Mouse (Mus musculus) lung, postnatal 14 days (tissue): ENCODE measurements around the gene Ankrd60.
A peak's percentile ranks its signal among the peaks of the same experiment; 100 is the strongest.

Source experiments
- DNase-seq: peaks from one replicate; pipeline ENCODE4 v3.0.0; 2021

Ankrd60 gene

DNA sequence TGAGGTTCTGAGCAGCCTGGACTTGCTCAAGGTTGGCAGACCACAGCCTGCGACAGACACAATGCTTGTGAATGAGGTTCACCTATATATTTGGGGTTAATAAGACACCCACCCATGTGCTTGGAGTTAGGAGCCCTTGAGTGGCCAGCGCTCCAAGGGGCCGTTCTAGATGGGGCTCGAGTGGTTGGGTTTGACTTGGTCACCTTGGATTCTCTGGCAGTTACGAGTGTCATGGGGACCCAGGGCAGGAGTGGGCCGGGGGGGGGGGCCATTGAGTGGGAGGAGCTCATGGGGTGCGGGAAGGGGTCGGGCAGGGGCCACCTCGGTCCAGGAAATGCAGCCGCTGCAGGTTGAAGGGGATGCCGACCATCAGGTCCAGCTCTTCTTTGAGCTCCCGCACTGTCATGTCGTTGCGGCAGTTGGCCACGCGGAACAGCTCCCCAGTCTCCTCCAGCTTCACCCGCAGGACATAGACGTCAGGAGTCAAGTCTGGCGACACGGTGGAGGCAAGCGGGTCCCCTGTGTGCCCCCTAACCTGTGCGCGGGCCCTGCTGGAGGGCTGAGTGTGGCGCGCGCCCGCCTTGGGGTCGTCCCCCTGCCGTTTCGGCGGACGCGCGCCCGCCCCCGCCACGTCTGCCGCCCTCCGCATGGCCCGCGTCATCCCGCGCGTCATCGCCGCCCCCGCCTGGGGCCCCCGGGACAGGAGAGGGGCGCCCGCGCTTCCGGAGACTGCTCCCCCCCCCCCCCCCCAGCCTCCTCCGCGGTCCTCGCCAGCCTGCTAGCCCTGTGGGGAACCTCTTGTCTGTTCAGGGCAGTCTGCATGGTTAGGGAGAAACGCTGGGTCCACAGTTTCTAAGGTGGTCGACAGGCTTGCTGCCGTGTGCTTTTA, at the start of gene Ankrd60:
Gene Ankrd60, minus strand, starts transcription at position 697 of the 889 bp plus-strand sequence.
- DNase-seq: no peak

GRCm38 (mm10) chr2:173625786-173626185, 47.6 kb upstream of the Ankrd60 start:
- no peak for DNase-seq

DNA sequence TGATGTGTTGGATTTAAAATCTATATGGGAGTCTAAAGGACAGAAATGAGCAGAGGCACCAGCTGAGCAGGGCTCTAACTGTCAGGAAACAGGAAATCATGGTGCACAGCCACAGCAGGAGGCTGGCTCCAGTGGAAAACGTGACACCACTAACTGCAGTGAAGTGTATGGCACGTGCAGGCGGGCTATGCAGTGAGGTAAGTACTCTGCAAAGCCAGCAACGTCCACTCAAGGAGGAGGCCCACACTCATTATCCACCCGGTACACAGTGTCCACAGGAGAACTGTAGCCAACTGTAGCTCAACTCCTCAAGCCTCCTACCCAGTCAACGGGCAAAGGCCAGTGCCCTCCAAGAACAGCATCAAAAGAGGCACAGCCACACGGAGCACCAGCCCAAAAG, 46.5 kb upstream of the Ankrd60 start:
- DNase-seq: no peak

DNA sequence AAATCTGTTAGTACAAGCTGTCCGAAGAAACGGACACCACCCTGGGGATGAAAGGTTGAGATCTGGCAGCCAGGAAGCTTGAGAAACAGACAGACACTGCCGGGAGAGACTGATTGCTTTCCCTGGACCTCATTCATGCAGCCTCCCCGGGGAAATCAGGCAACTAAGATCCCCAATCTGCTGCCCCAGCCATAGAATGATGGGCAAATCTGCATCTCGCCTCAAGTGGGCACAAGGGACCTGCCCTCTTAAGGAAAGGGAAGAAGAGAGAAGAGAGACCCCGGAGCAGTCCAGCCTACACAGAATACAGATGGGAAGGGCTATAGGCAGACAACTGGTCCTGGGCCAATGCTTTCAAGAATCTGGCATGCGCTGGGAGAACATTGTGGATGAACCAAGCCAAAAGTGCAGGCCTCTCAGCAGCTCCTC, 44.0 kb upstream of the Ankrd60 start:
- DNase-seq: peak; percentile 6

GRCm38 (mm10) chr2:173620645-173621044, 42.5 kb upstream of the Ankrd60 start:
- DNase-seq: no peak

- no peak for DNase-seq
These were observed 41.0 kb upstream of the Ankrd60 start for GRCm38 (mm10) chr2:173619132-173619531.

DNA sequence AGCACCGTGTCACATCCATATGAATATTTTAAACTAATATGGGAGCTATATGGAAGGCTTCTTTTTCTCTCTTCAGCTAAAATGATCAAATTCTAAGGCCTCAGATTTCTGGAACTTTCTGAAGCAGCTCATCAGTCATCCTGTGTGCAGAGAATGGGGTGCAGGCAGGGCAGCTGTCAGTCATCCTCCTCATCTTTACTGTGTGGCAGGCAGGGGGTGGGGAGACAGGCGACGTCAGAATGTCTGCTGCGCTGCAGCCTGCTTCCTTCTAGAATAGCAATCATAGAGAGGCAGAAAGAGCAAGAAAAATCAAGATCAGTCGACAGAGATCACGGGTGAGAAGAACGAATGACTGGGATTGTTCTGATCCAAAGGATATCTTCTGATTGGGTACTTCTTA, 38.0 kb upstream of the Ankrd60 start:
- DNase-seq: no peak

GRCm38 (mm10) chr2:173615378-173616081, 37.4 kb upstream of the Ankrd60 start:
- no peak for DNase-seq

DNA sequence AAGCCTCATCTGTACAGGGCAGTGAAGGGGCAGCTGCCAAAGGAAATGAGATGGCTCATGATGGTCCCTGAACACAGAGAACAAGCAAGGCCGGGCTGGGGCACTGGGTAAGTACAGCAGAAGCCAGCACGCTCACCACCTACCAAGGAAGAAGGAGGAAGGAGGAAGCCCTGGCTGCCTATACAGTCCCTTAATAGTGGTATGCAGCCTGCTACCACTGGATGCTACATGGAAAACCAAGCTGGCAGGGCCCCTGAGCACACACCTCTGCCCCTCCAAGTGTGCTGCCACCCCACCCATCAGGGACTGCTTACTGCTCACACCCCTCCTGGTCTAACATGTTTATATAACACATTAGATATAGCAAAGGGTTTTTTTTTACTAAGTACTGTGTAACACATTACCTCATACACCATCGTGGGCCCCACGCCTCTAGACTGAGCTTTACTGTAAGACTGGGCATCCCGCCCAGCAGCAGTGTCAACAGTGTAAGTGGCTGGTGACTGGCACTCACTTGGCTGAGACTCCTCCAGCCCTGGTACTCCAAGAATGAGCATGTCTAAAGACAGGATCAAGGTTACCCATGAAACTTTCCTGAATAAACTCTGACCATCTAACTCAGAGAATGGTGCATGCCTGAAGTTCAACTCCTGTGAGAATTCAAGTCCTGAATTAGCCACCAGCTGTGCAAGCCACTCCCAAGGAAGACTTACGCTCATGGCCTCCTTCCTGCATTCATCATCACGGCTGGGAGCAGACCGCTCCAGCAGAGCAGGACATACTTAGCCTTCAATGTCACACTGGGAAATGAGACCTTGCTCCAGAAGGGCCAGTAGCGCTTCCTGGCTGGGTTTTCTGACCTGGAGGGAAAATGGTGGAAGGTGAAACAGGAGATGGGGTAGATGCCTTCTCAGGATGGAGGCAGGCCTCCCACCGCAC, 30.1 kb upstream of the Ankrd60 start:
- DNase-seq: peak; percentile 75

GRCm38 (mm10) chr2:173606415-173606804, 28.2 kb upstream of the Ankrd60 start:
- no peak for DNase-seq

DNA sequence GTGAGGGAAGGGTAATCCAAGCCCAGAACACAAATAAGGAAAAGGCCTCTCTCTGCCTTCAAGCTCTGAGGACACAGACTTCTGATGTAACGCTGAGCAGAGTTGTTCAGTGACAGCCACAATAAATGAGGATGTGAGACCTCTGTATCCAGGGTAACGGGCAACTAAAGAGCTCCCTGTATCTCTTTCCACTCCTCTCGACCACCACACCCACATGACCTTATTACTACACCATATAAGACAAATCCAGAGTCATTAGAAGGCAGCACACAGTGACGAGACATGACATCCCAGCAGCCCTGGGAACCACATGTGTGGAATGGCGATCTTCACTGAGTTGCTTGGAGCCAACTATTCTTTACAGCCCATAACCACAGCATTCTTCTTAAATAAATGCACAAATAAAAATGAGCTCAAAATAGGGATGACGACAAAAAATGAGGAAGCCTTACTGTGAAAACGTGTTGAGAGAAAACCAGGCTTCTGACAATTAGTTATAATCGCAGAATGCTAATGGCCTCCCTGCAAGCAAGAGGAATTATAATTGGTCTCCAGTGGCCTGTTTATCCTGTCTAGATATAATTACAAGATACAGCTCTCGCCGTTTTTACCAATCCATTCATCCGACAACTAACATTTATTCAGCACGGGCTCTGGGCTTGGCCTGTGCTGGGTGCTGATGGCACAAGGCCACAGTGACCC, 27.7 kb upstream of the Ankrd60 start:
- no peak for DNase-seq

DNA sequence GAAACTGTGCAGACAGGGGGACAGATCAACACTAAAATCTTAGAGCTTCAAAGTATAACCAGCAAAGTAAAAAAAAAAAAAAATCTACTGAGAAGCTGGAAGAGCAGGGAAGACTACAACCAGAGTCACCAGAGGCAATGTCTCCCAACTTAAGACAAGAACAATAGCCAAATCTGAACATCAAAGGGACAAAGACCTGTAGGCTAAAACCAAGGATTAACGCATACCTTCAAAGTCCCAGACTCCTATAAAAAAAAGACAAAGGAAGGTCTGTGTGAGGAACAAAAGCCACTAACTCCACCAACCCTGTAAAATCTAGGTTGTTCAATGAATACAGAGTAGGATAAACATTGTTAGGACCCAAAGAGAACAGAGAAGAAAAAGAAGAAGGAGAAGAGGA, 23.7 kb upstream of the Ankrd60 start:
- DNase-seq: no peak

- DNase-seq: peak; percentile 11
These were observed 17.2 kb upstream of the Ankrd60 start for GRCm38 (mm10) chr2:173595374-173595781.

- DNase-seq: no peak
These were observed 16.3 kb upstream of the Ankrd60 start for GRCm38 (mm10) chr2:173594313-173595063.

DNA sequence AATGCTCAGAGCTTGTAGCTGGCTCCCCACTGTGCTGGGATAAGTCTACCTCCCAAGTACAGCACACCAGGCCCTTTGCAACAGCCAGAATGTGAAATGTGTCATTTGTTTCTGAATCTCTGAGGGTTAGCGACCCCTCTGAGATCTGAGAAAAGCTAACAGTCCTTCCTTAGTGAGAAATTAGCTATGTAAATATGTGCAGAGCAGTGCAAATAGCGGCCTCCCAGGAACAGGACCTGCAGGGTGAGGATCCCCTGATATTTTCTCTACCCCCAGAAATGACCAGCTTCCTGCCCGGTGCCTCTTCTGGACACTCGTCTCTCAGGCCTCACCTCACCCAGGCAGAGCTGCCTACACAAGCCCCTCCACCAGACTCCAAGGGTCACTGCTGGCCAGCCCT, 15.7 kb upstream of the Ankrd60 start:
- no peak for DNase-seq

DNA sequence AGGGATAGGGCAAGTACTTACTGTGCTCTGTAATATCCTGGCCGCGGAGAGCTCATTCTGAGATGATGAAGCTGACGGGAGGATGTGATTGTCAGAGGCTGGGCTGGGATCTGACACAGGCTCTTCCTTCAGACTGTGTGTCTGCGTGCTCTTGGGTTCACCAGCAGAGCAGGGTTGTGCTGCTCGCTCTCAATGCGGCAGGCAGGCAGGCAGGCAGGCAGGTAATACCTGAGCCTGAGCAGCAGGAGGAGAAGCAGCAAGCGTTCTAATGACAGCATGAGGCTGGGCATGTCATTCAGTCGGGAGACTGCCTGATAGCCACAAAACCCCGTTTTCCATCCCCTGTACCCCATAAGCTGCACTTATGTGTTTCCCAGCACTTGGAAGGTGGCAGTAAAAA, 14.6 kb upstream of the Ankrd60 start:
- no peak for DNase-seq

GRCm38 (mm10) chr2:173587411-173587810, 9.2 kb upstream of the Ankrd60 start:
- DNase-seq: no peak

DNA sequence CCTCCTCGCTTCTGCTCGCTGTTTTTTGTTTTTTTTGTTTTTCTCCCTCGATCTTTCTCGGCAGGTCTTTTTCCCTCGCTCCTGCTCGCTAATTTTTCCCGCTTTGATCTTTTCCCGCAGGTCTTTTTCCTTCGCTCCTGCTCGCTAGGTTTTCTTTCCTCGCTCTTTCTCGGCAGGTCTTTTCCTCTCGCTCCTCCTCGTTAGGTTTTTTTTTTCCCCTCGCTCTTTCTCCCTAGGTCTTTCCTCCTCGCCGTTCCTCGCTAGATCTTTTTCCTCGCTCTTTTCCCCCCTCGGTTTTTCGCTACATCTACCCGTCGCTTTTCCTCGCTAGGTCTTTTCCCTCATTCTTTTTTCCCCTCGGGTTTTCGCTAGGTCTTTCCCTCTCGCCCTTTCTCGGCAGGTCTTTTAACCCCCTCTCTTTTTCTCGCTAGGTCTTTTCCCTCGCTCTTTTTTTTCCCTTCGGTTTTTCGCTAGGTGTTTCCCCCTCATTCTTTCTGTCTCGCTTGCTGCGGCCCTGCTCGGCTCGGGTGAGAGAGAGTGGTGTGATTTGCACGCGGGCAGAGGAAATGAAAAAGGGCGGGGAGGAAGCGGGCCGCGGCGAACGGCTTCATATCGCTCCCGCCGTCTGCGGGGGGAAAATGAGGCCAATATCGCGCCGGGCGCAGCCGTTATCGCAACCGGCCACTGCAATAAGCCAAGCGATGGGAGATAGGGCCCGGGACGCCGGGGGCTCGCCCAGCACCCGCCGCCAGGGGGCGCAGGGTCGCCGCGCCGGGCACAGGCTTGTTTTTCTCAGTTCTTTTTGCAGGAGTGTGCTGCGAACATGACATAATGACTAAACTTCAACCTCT, 8.2 kb upstream of the Ankrd60 start:
- peak; percentile 79 for DNase-seq

GRCm38 (mm10) chr2:173585387-173586117, 7.4 kb upstream of the Ankrd60 start:
- DNase-seq: no peak

DNA sequence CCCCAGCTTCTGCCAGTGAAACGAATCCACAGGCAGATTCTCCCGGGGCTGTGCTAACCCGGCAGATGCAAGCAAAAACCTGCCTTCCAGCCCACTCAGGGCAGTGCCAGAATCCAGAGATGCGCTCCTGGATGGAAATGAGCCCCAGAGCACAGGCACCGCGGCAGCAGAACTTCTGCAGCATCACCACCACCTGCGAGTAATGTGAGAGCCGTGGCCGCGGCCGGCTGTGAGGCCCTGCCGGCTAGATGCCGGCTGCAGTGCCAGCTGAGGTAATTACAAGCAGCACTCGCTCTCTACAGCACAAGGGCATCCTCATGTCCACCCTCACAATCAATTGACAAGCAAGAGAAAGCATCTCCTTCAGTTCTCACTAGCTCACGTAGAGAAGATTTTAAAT, 6.2 kb upstream of the Ankrd60 start:
- no peak for DNase-seq
